Mouse (Mus musculus) forebrain, embryonic 16.5 days (tissue): ENCODE measurements around the gene Zfp97. TPM values are rescaled to one million over a fixed set of nuclear protein-coding genes. Genes with fewer than 3 reads are reported as not detected.
"Not testable (repeated sequence)": the region's sequence is repeated elsewhere in the genome, so short reads cannot be mapped to it uniquely, and the experiment has no call there.

Experiments
- ATAC-seq: fragments of 200-750 bp; cut with Nextera tagmentation; 2 replicates; pipeline ENCODE4 v1.8.0; 2017; ENCODE audit warnings: mild to moderate bottlenecking, moderate library complexity
- H3K27ac ChIP-seq: fragments of 300-500 bp; sonication (generic); 2 replicates; pipeline ENCODE4 v1.5.1; 2014; ENCODE audit warnings: low read length, control low read depth
- H3K27me3 ChIP-seq: fragments of 300-500 bp; sonication (generic); replicated peaks from 2 replicates; pipeline ENCODE4 v1.6.1; 2014; ENCODE audit warnings: low read length; ENCODE audit not compliant: control insufficient read depth, insufficient read depth
- H3K36me3 ChIP-seq: fragments of 300-500 bp; sonication (generic); 2 replicates; pipeline ENCODE4 v1.6.1; 2014; ENCODE audit not compliant: control insufficient read depth, insufficient read depth
- H3K4me1 ChIP-seq: fragments of 300-500 bp; sonication (generic); replicated peaks from 2 replicates; pipeline ENCODE4 v1.6.1; 2014; ENCODE audit warnings: low read length; ENCODE audit not compliant: control insufficient read depth, insufficient read depth
- H3K4me2 ChIP-seq: fragments of 300-500 bp; sonication (generic); 2 replicates; pipeline ENCODE4 v1.6.1; 2014; ENCODE audit warnings: mild to moderate bottlenecking, low read length, control low read depth
- H3K4me3 ChIP-seq: fragments of 300-500 bp; sonication (generic); replicated peaks from 2 replicates; pipeline ENCODE4 v1.5.1; 2014; ENCODE audit warnings: mild to moderate bottlenecking, low read length, control low read depth
- H3K9ac ChIP-seq: fragments of 300-500 bp; sonication (generic); replicated peaks from 2 replicates; pipeline ENCODE4 v1.6.1; 2014; ENCODE audit warnings: low read depth, low read length, control low read depth
- H3K9me3 ChIP-seq: fragments of 300-500 bp; sonication (generic); 2 replicates; pipeline ENCODE4 v1.6.1; 2016; ENCODE audit warnings: low read length; ENCODE audit not compliant: control insufficient read depth
- WGBS: fragments of 180-500 bp; shearing (Covaris S2); extraction: QIAGEN DNeasy Blood & Tissue Kit; methylation state at CpG from one replicate; pipeline ENCODE4 v1.1.7; 2014; 5-methylcytosine and 5-hydroxymethylcytosine counted together
- polyA plus RNA-seq: library from polyadenylated mRNA; unstranded; fragments of >200 nt; fragmentation: Nextera tagmentation; extraction: Ambion mirVana; gene quantifications from 2 replicates; pipeline ENCODE4 v1.2.1, GENCODE M21; 2015

Zfp97 gene
- 4.3 and 4.4 TPM in 2 replicates for polyA plus RNA-seq

DNA sequence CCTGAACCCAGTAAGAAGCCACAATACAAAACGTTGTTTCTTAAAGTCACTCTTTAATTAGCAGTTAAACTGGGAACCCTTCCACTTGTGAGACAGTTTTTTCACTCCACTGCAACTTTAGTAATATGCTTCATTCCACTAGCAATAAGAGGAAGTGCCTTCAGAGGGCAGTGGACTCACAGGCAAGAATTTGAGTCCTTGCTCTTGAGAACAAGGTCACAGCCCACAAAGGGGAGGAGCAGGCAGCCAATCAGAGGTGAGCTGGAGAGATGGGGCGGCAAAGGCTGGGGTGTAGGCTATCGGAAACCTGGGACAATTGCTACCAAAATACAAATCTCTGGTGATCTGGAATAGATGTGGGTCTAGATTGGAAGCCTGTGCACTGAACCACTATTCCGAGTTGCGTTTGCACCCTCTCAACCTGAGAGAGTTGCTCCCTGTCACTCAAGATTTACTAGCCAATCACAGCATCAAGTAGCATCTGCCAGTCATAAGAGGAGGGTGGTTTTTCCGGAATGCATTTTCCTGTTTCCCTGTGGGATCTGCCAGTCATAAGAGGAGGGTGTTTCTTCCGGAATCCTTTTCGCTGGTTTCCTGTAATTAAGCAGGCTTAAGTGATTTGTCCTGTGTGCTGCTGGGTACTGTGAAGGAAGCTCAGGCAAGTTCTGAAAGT lies at the start of gene Zfp97:
Zfp97 (plus strand) TSS at position 586 of the 673 bp plus-strand sequence.
- H3K27me3 ChIP-seq, H3K4me3 ChIP-seq, H3K9ac ChIP-seq, H3K4me1 ChIP-seq, H3K27ac ChIP-seq, H3K36me3 ChIP-seq, H3K9me3 ChIP-seq, H3K4me2 ChIP-seq: not testable (repeated sequence)
- no CpG with 5 or more reads among the region's 8 CpGs for WGBS
- ATAC-seq: peak; percentile 100

DNA sequence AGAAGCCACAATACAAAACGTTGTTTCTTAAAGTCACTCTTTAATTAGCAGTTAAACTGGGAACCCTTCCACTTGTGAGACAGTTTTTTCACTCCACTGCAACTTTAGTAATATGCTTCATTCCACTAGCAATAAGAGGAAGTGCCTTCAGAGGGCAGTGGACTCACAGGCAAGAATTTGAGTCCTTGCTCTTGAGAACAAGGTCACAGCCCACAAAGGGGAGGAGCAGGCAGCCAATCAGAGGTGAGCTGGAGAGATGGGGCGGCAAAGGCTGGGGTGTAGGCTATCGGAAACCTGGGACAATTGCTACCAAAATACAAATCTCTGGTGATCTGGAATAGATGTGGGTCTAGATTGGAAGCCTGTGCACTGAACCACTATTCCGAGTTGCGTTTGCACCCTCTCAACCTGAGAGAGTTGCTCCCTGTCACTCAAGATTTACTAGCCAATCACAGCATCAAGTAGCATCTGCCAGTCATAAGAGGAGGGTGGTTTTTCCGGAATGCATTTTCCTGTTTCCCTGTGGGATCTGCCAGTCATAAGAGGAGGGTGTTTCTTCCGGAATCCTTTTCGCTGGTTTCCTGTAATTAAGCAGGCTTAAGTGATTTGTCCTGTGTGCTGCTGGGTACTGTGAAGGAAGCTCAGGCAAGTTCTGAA lies 57.7 kb downstream of the Zfp97 start:
- H3K4me2 ChIP-seq, H3K9me3 ChIP-seq, H3K4me3 ChIP-seq, H3K27ac ChIP-seq, H3K27me3 ChIP-seq, H3K9ac ChIP-seq, H3K36me3 ChIP-seq, H3K4me1 ChIP-seq: not testable (repeated sequence)
- no CpG with 5 or more reads among the region's 8 CpGs for WGBS
- ATAC-seq: peak; percentile 100

DNA sequence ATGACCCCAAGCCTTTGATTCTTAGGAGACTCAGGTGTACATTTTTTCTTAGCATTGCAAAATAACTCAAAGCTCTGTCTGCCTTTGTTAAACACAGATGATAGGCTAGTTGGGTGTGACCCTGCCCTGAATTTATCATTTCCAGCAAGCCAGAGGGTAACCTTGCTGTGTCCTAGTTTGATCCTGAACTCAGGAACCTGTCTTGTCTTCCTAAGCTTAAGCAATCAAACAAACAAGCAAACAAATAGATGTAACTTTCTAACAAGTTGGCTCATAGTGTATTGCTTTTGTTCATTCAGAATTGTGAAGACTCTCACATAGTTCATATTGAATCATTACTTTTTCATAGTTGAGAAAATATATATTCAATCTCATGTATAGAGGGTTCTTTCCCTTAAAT lies 73.5 kb downstream of the Zfp97 start:
- not testable (repeated sequence) for H3K36me3 ChIP-seq, ATAC-seq, H3K9ac ChIP-seq, H3K4me2 ChIP-seq, H3K27ac ChIP-seq, H3K27me3 ChIP-seq, H3K4me1 ChIP-seq, H3K4me3 ChIP-seq
- H3K9me3 ChIP-seq: peaks cover 14% of the 10 kb centered on the region

DNA sequence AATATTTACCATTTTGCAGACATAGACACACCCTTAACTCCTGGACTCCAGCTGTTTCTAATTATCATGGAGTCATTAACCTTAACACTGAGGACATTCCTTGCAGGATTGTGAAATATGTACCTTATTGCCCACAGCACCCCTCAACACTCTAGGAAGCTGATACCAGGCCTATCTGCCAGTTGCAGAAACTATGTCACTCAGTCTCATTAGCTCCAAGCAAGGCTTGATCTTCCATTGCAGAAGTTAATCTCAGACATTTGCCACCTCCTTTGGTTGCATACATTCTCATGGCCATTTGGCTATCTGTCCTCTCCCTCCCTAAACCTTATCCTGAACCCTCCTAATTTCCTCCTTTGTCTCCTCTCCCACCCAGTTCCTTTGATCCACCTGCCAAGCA lies 74.0 kb downstream of the Zfp97 start:
- no peaks in the 10 kb centered on the region; the same call in 1 of the 2 replicates for H3K36me3 ChIP-seq
- no peaks in the 10 kb centered on the region for H3K27me3 ChIP-seq
- H3K9me3 ChIP-seq: peaks cover 16% of the 10 kb centered on the region
- no peaks in the 10 kb centered on the region for H3K4me1 ChIP-seq
- no peak for ATAC-seq
- no peak overlapping the region for H3K27ac ChIP-seq
- no peak overlapping the region for H3K4me2 ChIP-seq
- H3K4me3 ChIP-seq: no peak overlapping the region
- H3K9ac ChIP-seq: no peak overlapping the region

DNA sequence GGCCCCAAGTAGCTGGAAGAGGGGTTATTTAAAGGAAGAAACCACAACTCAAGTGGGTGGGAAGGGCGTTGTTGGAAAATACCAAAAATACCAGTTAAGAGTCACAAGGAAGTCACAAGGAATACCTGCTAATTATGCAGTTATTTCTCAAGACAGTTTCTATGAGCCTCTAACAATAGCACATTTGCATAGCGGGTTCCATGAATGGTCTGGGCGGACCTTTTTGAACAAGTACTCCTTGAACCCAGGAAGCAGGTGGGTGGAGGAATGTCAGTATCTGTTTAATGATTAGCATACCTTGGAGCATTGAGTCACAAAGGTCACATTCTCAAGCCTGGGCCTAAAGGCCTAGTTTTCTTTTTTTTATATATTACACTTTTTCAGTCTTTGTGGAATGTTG lies 74.9 kb downstream of the Zfp97 start:
- 94% methylated on average over 3 of the region's 3 CpGs for WGBS
- not testable (repeated sequence) for H3K27ac ChIP-seq

More for the DNA sequence above, 74.9 kb downstream of the Zfp97 start:
- not testable (repeated sequence) for H3K4me1 ChIP-seq, H3K4me2 ChIP-seq, H3K4me3 ChIP-seq, H3K36me3 ChIP-seq, H3K9ac ChIP-seq, H3K27me3 ChIP-seq, ATAC-seq
- peaks cover 21% of the 10 kb centered on the region for H3K9me3 ChIP-seq

Other genes with a start within 250 kb of the Zfp97 start
- 3.4 and 5.2 TPM in 2 replicates for gene Zfp960, start 57.3 kb upstream of the Zfp97 start, polyA plus RNA-seq